Mouse (Mus musculus): ENCODE results near the gene Cops3.
A peak's percentile ranks its signal among the peaks of the same experiment; 100 is the strongest.

Cops3 gene

DNA sequence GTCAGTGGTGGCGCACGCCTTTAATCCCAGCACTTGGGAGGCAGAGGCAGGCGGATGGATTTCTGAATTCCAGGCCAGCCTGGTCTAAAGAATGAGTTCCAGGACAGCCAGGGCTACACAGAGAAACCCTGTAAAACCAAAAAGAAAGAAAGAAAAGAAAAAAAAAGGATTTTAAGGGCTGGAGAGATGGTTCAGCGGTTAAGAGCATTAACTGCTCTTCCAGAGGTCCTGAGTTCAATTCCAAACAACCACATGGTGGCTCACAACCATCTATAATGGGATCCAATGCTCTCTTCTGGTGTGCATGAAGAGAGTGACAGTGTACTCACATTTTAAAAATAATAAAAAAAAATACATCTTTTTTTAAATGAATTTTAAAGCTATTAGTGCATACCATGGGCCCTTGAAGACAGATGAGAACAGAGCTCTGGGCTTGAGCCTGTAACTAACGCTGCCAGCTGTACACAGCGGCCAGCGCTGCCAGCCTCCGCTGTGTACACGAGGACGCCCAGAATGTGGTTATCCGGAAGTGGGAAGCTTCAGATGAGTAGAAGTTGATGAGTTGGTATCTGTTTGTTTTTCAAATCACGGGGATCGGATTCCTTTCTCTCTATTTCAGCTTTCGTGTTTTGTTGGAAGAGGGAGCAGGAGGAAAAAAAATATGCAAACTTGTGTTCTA is 29.0 kb downstream of the Cops3 start:
- DNase-seq (ENCODE audit: low spot score in 2 of 2) = no peak

DNA sequence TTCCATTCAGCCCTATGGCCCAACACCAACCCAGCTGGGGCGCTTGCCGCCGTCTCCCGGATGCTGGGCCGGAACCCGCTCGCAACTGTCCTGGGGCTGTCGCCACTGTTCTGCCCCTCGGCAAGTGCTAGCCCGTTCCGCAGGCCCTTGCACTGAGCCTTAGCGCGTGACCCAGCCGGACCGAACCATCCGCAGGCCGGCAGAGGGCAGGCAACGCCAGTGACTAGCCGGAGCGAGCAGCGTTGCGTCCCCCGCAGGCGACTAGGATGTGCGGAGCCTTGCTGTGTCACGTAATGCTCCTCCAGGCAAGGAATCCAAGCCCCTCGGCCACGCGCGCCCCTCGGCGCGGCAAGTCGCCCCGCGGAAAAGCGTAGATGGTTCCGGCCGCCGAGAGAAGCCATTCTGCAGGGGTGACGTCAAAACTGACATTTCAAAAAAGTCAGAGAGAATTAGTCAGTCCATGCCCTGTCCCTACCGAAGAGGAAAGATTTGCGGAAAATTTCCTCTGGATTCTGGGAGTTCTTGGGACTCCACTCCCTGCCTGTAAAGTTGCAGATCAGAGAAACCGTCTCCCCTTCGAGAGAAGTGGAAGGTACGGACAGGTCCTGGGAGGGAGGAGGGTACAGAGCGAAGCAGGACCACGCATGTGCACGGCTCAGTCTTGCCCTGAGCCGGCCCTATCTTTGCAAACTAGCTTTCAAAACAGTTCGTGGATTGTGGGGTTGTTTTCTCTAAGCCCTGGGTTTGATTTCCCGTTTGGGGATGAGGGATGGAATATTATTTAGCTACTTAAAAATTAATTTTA is 29.8 kb downstream of the Cops3 start, which contains the start of gene Flcn:
Flcn (minus strand) TSS at position 347 of the 805 bp plus-strand sequence.
- peak; percentile 73 to 77 for DNase-seq (ENCODE audit: low spot score in 2 of 2)

DNA sequence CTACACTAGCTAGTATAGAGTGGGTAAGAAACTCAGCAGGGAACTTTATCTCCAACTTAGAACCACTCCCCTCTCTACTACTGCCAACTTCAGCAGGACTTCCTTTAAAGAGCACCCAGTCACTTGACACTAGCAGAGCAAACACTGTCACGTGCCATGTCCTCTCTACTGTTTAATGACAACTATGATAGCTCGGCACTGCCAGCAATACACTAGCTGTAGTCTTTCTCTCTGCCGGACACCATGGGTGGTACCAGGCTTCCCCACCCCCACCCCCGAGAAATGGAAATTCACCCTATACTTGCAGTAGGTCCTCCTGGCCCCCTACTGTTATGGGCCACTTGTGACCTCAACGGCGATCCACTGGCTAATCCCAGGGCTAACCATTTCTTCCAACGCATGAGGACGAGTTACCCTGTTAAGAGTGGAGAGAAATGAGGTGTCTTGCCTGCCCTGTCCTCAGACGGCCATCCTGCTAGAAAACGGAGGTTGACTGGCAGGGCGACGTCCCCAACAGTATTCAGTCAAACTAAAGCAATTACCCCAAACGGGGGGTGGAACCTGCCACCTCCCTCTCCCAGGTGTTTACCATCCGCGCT is 30.5 kb downstream of the Cops3 start:
- DNase-seq (ENCODE audit: low spot score in 2 of 2) = no peak

DNA sequence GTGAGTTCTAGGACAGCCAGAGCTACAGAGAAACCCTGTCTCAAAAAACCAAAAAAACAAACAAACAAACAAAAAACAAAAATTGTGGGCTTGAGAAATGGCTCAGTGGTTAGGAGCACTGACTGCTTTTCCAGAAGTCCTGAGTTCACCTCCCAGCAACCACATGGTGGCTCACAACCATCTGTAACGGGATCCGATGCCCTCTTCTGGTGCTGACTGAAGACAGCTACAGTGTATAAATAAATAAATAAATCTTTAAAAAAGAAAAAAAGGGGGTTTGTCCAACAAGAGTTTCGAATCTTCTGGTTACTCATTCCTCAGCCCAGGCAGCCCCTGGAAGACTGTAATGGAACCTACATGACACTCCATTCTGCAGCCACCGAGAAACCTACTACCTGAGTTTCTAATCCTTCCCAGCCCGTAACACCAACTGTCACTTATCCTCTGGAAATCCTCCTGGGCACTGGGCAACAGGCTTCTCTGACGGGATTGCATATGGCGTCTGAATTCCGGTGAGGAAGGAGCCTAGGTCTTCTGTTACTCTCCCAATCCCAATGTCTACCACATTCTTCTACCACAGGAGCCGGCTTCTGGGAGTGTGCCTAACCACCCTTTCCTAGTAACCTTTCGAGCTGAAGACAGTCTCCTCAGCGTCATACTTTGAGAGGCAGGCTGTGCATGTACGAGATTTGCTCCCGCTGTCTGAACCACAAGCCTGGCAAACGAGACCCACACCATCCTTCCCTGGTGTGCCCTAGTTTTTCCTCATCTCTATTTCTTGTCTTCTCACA is 31.3 kb downstream of the Cops3 start:
- no peak for DNase-seq (ENCODE audit: low spot score in 2 of 2)

DNA sequence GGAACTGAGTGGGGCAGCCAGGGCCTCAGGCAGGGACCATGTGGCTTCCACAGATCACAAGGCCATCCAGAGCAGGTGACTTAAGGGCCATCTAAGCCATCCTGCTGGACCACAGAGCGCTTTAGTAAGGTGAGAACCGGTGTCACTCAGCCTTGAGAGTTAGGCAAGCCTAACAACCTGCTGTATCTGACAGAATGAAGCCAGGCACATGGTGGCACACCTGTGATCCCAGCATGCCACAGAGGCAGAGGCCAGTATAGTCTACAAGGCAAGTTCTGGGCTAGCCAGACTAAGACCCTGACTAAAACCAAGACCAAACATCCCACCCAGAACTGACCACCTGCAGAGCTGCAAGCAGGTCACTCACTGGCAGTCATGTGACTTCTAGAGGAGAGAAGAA is 34.0 kb downstream of the Cops3 start:
- no peak for DNase-seq (ENCODE audit: low spot score in 2 of 2)

DNA sequence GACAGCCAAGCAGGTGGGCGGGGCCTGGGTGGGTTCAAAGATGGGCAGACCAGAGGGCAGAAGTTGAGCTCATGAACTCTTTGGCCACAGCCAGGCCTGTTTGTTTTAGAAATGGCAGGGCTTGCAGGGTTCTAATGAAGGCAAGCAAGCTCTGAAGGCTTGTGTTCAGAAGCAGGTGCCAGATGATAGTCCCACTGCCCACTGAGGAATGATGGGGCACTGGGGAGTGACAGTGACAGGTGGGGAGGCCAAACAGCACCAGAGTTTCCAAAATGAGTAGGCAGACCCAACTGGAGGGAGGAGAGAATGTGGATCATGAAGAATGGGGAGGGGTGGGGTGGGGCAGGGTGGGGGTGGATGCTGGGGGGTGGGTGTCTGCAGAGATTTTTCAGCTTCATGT is 34.4 kb downstream of the Cops3 start:
- no peak for DNase-seq (ENCODE audit: low spot score in 2 of 2)

DNA sequence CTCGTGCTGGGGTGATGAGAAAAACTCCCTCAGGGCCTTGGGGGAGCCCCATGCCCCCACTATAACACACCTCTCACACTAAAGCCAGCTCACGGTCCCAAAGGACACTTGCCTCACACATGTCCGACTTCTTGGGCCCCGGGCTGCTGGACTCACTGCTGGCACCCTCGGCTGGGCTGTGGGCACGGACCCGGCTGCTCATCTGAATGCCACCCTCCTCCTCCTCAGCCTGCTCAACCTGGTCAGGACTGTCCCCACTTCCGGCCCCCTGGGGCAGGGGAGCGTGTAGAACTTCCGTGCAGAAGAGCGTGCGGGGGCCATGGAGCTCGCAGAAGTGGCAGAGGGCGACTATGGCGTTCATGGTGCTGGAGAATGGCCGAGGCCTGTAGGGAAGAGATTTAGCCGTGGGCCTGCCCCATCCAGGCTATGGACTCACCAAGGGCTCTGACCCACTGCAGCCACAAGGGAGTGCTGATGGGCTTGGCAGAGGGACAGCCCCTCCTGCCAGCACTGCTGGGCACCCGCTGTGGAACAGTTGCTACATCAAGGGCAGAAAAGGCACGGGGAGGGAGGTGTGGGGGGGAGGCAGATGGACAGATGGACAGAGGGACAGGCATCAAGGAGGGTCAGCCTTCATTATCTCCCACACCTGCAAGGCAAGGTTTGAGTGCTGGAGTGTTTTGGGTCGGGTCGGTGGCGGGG is 35.1 kb downstream of the Cops3 start:
- no peak for DNase-seq (ENCODE audit: low spot score in 2 of 2)

DNA sequence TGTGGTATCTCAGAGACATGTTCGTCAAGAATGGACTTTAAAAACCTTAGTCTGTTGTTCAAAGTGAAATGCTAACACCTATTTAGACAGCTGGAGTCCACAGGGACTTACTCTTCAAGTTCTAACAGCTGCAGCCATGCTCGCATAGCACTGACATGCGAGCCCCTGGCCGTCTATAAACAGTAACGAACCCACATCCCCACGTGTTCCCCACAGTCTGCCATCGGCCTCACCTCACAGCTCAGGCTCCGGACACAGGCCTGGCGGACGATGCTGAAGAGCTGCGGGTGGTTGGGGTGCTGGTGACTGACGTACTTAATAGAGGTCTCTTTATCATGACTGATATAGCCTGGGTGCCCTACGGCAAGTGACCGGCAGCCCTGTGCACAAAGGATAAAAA is 36.1 kb downstream of the Cops3 start:
- DNase-seq (ENCODE audit: low spot score in 2 of 2) = no peak

DNA sequence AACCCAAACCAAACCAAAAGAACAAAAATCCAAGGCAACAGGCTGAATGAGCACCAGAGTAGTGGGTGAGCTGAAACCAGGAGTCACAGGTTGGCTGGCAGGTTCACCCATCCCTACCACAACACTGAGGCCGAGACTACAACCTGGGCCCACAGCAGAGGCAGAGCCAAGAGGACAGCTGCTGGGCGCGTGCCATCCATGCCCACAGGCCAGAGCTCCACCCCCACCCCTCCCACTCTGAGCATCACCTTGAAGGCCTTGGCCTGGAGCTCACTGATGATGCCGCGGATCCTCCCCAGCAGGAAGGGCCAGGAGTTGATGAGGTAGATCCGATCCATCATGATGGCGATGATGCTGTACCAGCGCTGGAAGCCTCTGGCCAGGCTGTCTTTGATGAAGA is 37.8 kb downstream of the Cops3 start:
- DNase-seq (ENCODE audit: low spot score in 2 of 2) = no peak

DNA sequence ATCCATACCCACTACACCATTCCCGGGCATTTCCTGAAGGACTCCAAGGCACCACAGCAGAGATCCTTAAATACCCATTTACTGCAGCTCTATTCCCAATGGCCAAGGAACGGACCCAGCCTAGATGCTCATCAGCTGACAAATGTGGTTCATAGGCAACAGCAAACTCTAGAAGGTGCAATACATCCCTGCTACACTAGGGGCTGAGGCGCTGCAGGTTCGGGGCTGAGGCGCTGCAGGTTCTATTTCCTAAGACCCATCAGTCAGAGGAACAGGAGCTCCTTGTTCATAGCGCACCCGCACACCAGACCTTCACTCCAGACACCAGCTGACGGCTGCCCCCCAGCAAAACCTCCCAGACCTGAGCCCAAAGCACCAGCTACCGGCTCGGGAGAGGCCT is 39.2 kb downstream of the Cops3 start:
- DNase-seq (ENCODE audit: low spot score in 2 of 2) = no peak

DNA sequence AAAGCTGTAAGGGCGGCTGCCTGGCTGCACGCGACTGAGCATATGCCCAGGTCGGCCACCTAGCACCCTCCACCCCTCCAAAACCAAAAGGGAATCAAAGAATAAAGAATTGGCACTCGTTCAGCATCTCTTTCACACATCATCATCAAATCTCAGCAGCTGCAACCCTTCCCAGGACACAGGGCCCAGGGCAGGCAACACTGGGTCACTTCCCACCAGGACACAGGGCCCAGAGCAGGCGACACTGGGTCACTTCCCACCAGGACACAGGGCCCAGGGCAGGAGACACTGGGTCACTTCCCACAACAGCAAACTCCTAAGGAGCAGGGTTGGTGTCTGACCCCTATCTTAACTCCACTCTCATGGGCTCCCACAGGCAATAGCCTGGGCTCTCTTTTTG is 46.2 kb downstream of the Cops3 start:
- DNase-seq (ENCODE audit: low spot score in 2 of 2) = no peak

DNA sequence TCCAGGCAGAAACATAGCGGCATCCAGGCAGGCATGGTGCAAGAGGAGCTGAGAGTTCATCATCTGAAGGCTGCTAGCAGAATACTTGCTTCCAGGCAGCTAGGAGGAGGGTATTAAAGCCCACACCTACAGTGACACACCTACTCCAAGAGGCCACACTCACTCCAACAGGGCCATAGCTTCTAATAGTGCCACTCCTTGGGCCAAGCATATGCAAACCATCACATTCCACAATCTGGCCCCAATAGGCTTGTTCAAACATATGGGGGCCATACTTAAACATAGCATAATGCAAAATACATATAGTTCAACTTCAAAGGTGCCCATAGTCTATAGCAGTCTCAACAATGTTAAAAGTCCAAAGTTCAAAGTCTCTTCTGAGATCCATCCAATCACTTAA is 50.3 kb downstream of the Cops3 start:
- no peak for DNase-seq (ENCODE audit: low spot score in 2 of 2)

DNA sequence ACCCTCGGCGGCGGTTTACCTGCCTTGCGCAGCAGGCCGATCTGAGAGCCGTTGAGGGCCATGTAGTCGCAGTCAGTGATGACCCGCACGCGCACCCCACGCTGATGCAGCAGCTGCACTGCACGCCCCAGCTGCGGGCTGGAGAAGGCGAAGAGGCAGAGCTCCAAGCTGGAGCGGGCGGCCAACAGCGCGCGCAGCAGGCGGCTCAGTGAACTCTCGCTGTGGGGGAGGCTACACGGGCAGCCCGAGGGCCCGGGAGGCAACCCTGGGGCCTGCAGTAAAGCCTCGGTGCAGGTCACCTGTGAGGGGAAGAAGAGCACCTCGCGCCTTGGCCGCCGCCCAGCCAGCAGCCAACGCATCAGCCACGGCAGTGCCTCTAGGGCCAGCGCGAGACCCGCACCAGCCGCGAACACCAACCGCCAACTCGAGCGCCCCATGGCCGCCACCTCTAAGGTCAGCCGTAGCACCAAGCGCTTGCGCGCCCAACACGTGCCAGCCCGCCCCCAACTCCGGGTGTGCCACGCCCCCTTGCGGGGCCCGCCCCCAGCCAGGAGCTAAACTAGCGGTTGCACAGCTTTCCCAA is 52.3 kb downstream of the Cops3 start, which contains the start of gene Pld6:
Pld6 (minus strand) TSS at position 447 of the 583 bp plus-strand sequence.
- peak in 1 of 2 experiments; percentile 27 for DNase-seq (ENCODE audit: low spot score in 2 of 2)

DNA sequence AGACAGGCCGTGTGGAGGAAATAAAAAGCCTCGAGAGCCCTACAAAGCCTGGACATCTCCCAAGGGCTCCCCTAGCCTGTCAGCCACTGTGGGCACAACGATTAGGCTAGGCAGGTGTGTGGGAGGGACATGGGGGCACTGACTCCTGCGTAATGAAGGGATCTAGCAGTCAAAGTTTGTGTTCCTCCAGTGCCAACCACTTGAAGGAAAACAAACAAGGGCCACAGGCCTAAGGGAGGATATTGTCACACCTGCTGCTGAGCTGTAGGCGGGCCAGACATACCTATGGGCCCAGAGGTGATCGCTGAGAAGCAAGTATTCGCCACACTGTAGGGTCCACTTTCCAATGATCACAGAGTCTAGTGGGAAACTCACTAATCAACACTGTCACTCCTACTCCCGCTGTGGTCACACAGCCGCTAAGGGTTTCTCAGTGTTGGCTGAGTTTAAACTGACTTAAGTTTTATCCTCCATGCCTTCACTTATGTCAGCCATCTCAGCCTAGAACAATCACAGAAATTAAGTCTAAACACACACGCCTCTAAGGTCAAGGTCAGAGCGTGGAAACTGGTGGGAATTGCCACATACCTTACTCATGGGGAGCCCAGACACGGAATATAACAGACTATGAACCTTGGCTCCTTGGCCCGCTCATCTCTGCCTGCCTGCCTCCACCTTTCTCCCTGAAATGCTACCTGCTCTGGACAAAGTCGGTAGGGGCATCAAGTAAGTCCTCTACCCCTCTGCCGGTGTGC is 53.0 kb downstream of the Cops3 start:
- DNase-seq (ENCODE audit: low spot score in 2 of 2) = no peak

DNA sequence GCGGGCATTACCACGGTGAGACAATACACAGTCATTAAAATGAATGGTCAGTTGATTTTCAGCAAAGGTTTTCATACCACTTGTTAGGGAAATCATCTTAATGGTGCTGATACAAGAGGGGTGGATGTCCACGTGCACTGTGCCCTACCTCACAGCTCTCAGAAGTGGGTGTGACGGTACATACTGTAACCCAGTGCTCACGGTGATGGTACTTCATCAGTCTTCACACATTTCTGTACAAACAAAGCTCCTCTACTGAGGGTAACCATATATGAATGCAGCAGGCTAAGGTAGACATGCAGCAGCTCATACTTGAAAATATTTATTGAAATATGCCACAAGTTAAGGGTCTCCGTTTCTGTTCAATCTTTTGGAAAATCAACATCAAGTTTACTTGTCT is 56.0 kb downstream of the Cops3 start:
- no peak for DNase-seq (ENCODE audit: low spot score in 2 of 2)

DNA sequence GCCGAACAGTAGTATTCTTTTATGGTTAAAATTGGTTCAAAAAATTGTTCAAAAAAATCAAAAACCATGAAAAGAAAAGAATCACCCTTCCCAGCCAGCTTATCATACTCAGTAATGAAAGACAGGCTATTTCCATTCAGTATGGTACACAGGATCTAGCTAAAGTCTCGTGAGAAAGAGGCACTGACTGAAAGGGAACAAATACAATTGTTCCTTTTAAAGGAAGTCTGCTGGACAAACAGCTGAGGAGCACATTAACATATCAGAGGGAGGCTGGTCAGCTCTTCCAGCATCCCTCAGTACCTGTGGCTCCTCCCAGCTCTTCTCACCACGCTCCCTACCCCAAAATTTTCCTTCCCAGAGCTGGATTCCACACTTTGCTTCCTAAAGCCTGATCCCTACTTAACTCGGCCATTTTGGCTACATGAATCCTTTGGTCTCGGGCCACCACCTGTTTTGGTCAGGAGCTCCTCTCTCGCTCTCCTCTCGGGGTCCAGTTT is 57.5 kb downstream of the Cops3 start:
- DNase-seq (ENCODE audit: low spot score in 2 of 2) = no peak

DNA sequence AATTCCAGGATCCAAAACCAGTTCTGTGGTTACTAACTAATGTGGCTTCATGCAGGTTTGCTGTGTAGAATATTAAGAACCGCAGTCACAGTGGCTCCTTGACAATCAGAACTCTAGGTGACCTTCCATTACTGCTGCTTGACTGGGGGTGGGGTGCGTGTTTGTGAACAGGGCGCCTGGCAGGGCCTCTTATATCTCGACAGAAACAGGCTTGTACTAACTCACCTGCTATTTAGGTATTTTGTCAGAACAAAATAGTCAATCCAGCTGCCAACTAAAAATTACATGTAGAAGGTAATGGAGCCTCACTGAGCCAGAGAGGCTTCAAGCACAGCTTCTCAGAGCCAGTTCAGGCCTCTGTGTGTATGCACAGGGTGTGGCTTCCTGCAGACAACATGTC is 59.4 kb downstream of the Cops3 start:
- DNase-seq (ENCODE audit: low spot score in 2 of 2) = no peak

DNA sequence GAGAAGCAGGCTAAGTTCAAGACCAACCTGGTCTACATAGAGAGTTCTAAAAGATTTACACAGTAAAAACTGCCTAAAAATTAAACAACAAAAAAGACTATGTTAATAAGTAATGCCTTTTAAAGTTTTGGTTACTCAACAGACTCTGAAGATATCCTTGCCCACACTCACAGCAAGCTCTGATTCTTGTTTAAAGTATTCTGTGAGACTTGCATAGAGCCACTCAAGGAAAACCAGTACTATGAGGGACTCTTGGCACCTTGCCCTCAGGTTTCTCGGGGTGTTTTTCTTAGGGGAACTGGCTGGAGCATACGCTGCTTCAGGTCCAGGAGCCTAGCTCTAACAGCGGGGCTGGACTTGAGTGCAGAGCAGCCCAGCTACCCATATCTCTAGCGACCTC is 60.2 kb downstream of the Cops3 start:
- DNase-seq (ENCODE audit: low spot score in 2 of 2) = no peak

DNA sequence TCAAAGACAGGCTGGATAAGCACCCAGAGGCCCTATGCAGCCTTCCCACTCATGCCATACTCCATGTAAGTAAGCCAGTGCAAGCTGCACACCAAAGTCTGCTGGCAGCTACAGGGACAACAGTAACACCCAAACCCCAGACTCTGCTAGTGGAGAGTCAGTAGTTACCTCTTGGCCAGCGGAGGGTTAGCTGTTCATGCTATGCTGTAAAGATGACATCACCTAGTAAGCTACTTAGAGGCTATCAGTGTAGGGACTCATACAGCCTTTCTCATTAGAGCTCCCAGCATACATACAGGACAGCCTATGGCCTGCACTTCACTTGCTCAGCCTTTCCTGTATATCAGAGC is 60.8 kb downstream of the Cops3 start:
- DNase-seq (ENCODE audit: low spot score in 2 of 2) = no peak

DNA sequence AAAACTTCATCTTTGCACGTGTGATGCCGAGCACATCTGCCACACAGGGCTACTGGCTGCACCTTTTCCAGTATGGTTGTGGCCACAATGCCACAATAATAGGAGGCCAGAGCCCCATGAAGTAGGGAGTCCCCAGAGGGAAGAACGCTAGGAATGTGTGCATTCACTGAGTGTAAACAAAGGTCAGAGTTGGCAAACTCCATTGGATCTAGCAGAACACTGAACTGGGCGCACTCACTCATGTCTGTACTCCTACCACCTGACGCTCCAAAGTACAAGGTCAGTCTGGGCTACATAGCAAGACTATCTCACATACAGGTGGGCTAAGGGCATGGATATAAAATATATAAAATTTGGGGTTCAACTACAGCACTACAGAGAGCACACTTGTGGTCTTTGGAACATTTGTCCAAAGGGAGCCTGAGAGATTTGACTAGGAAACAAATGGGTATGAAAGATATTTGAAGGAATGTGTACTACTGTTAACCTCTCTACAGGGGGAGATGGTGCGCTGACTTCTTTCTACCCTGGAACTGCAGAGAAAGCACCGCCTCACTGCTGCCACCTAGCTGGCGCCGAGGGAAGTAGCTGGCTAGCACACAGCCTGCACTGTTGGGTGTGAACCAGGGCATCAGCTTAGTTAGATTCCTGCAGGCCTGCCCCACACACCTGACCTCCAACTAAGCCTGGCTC is 61.3 kb downstream of the Cops3 start:
- peak in 1 of 2 experiments; percentile 55 for DNase-seq (ENCODE audit: low spot score in 2 of 2)
